Mouse (Mus musculus): ENCODE measurements around the gene Usp9y.

Usp9y gene

DNA sequence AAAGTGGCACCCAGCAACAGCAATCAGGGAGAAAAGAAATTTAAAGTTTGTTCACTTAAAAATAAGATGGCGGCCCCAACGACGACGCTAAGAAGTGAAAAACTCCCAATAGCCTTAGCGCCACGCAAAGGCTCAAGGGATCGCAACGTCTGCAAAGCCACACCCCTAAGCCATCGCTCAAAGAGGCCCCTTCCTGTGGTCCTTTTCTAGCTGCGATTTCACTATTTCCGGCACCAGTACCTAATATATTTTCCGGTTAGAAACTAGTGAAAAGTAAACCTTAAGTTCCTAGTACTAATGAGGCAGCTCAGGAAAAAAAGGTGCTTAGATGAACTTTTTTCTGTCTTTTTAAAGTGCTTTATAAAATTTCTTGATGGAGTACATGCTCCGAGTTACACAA is at the start of gene Usp9y:
Gene Usp9y, minus strand, starts transcription at position 101 of the 400 bp plus-strand sequence.
- no peak for DNase-seq (ENCODE audit: low read depth, low spot score)

DNA sequence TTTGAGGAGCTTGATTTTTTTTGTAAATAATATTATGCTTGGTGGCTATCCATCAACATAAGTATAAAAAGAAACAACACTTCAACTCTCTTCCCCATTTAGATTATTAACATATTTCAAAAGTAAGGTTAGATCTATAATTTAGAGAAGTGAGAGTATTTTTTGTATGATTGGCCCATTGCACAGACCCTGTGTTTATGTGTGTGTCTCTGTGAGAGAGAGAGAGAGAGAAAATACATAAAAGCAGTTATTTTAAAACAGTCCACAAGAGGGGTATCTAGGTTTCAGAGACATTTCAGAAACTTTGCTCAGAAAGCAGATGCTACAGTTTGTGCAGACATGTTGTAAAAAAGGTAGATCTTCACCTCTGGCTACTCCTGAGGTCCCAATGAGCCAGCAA is 165.9 kb downstream of the Usp9y start:
- DNase-seq (ENCODE audit: low read depth, low spot score) = no peak

- peak; percentile 28 for DNase-seq (ENCODE audit: low read depth, low spot score)
These were observed 173.3 kb downstream of the Usp9y start, which contains the start of gene Ddx3y for GRCm38 (mm10) chrY:1286171-1286795. Ddx3y (minus strand) TSS chrY:1286629.

GRCm38 (mm10) chrY:1285735-1286134 is 173.8 kb downstream of the Usp9y start:
- no peak for DNase-seq (ENCODE audit: low read depth, low spot score)

Data from WW6 (cell line).